Mouse (Mus musculus) cerebellum, adult 2 months (tissue): ENCODE measurements at regions not wholly inside any gene's neighbourhood (a gene's known extent, or its start where the extent isn't known, plus 50 kb on each side); places are given as distances from the start of the nearest gene placed in this dataset.

Source experiments
- DNase-seq, 2 experiments: peaks; one replicate each; pipeline ENCODE4 v3.0.0; 2021
- H3K27ac ChIP-seq: fragments of 200-500 bp; 2 replicates; pipeline ENCODE4 v1.5.1; 2012; ENCODE audit warnings: low read length, control low read depth, inconsistent platforms; ENCODE audit not compliant: insufficient read depth
- H3K27me3 ChIP-seq: fragments of 200-500 bp; 2 replicates; pipeline ENCODE4 v1.6.1; 2012; ENCODE audit warnings: inconsistent platforms, mild to moderate bottlenecking, low read length, moderate library complexity; ENCODE audit not compliant: control insufficient read depth, insufficient read depth
- H3K4me1 ChIP-seq: fragments of 200-500 bp; 2 replicates; pipeline ENCODE4 v1.6.1; 2011; ENCODE audit warnings: low read length; ENCODE audit not compliant: control insufficient read depth, insufficient read depth
- H3K4me3 ChIP-seq: fragments of 200-500 bp; replicated peaks from 2 replicates; pipeline ENCODE3; 2011; ENCODE audit warnings: mild to moderate bottlenecking, low read depth, low read length, control low read depth; ENCODE audit not compliant: insufficient read depth
- CTCF ChIP-seq: fragments of 200-500 bp; IDR thresholded peaks from 2 replicates; pipeline ENCODE4 v1.5.1; 2011; ENCODE audit warnings: low read depth, mild to moderate bottlenecking, control low read depth, low read length, moderate library complexity, borderline replicate concordance; ENCODE audit not compliant: insufficient read depth
- POLR2A ChIP-seq: fragments of 200-500 bp; IDR thresholded peaks from 2 replicates; pipeline ENCODE4 v1.6.1; 2011; ENCODE audit warnings: low read length, control low read depth, borderline replicate concordance; ENCODE audit not compliant: insufficient read depth
- WGBS: fragments of 180-500 bp; shearing (Covaris S2); methylation state at CpG from one replicate; pipeline ENCODE4 v1.1.7; 2018; 5-methylcytosine and 5-hydroxymethylcytosine counted together

- TF ChIP-seq CTCF = no peak
- no peak for TF ChIP-seq POLR2A
- no peaks in the 10 kb centered on the region for H3K27me3 ChIP-seq
- no peak overlapping the region for H3K27ac ChIP-seq
- H3K4me1 ChIP-seq = peaks cover 7% of the 10 kb centered on the region
- WGBS = 91% methylated on average over 4 of the region's 4 CpGs
- no peak overlapping the region for H3K4me3 ChIP-seq
- DNase-seq = no peak
Observed at GRCm38 (mm10) chr1:59429289-59429688, 52.9 kb upstream of the Fzd7 start.

GRCm38 (mm10) chr1:59430234-59430633 is 52.0 kb upstream of the Fzd7 start:
- Histone ChIP-seq H3K4me1 (peaks cover 11% of the 10 kb centered on the region), H3K27me3 (no peaks in the 10 kb centered on the region), H3K4me3 (no peak overlapping the region), H3K27ac (no peak overlapping the region)
- DNase-seq = no peak
- 65% methylated on average over 3 of the region's 3 CpGs for WGBS
- TF ChIP-seq CTCF (no peak), POLR2A (no peak)

- TF ChIP-seq CTCF = no peak
- no peak for TF ChIP-seq POLR2A
- H3K4me3 ChIP-seq = no peak overlapping the region
- peaks cover 11% of the 10 kb centered on the region for H3K4me1 ChIP-seq
- 70% methylated on average over 6 of the region's 6 CpGs for WGBS
- H3K27ac ChIP-seq = no peak overlapping the region
- H3K27me3 ChIP-seq = no peaks in the 10 kb centered on the region
- no peak for DNase-seq
Observed at GRCm38 (mm10) chr1:59430886-59431486, 51.2 kb upstream of the Fzd7 start.
